Mouse (Mus musculus): ENCODE results near the gene Slc9a3r1. TPM values are rescaled to one million over a fixed set of nuclear protein-coding genes. Genes with fewer than 3 reads are reported as not detected.

The Slc9a3r1 gene
- polyA plus RNA-seq, 2 experiments = 41.4 to 49.6 TPM

- no peaks in the 10 kb centered on the region for H3K27me3 ChIP-seq (ENCODE audit: control insufficient read depth, insufficient read depth, low read length)
- no peak overlapping the region for H3K4me2 ChIP-seq (ENCODE audit: low read depth)
- no peak overlapping the region for H3K9ac ChIP-seq (replicated peaks)
- ATAC-seq (ENCODE audit: insufficient read depth) (no peak), DNase-seq (ENCODE audit: low read depth in 3 of 3, low spot score in 3 of 3) (no peak)
- no peak overlapping the region for H3K27ac ChIP-seq
- no peak overlapping the region for H3K4me3 ChIP-seq (ENCODE audit: insufficient read depth in 1 of 2, low read depth in 2 of 2, low read length in 2 of 2)
- 0 out of 4 replicates have a peak, but pooled peaks cover 0 to 2% of the 10 kb centered on the region in 2 experiments for H3K4me1 ChIP-seq (replicated peaks; ENCODE audit: control insufficient read depth in 2 of 2, insufficient read depth in 2 of 2, low read length in 1 of 2)
- no peaks in the 10 kb centered on the region for H3K36me3 ChIP-seq (replicated peaks; ENCODE audit: control insufficient read depth, insufficient read depth, low read depth)
- no peaks in the 10 kb centered on the region for H3K9me3 ChIP-seq (ENCODE audit: control insufficient read depth, low read length)
- 62% methylated on average over 12 of the region's 12 CpGs for WGBS (ENCODE audit: insufficient replicate concordance)
- TF ChIP-seq CTCF (IDR thresholded peaks at IDR 0.05; ENCODE audit: low read depth) = no peak
- TF ChIP-seq EP300 (IDR thresholded peaks at IDR 0.05; ENCODE audit: low read depth) = no peak
These were observed 64.5 kb downstream of the Slc9a3r1 start for GRCm38 (mm10) chr11:115227640-115228039.

GRCm38 (mm10) chr11:115228430-115228829 is 65.3 kb downstream of the Slc9a3r1 start:
- Histone ChIP-seq H3K36me3 (replicated peaks; ENCODE audit: control insufficient read depth, insufficient read depth, low read depth) (no peaks in the 10 kb centered on the region), H3K9me3 (ENCODE audit: control insufficient read depth, low read length) (no peaks in the 10 kb centered on the region), H3K4me3 (ENCODE audit: insufficient read depth in 1 of 2, low read depth in 2 of 2, low read length in 2 of 2) (no peak overlapping the region), H3K4me1 (replicated peaks; ENCODE audit: control insufficient read depth in 2 of 2, insufficient read depth in 2 of 2, low read length in 1 of 2) (0 out of 4 replicates have a peak, but pooled peaks cover 0 to 2% of the 10 kb centered on the region in 2 experiments), H3K27ac (no peak overlapping the region), H3K9ac (replicated peaks) (no peak overlapping the region), H3K27me3 (ENCODE audit: control insufficient read depth, insufficient read depth, low read length) (no peaks in the 10 kb centered on the region), H3K4me2 (ENCODE audit: low read depth) (no peak overlapping the region)
- no peak for TF ChIP-seq EP300 (IDR thresholded peaks at IDR 0.05; ENCODE audit: low read depth)
- no peak for TF ChIP-seq CTCF (IDR thresholded peaks at IDR 0.05; ENCODE audit: low read depth)
- ATAC-seq (ENCODE audit: insufficient read depth) = no peak
- DNase-seq (ENCODE audit: low read depth in 3 of 3, low spot score in 3 of 3) = no peak
- WGBS (ENCODE audit: insufficient replicate concordance) = 48% methylated on average over 7 of the region's 7 CpGs

- WGBS (ENCODE audit: insufficient replicate concordance) = 55% methylated on average over 15 of the region's 15 CpGs
These were observed 66.1 kb downstream of the Slc9a3r1 start for GRCm38 (mm10) chr11:115229021-115229930.

More at GRCm38 (mm10) chr11:115229021-115229930, 66.1 kb downstream of the Slc9a3r1 start:
- no peak overlapping the region for H3K4me3 ChIP-seq (ENCODE audit: insufficient read depth in 1 of 2, low read depth in 2 of 2, low read length in 2 of 2)
- DNase-seq (ENCODE audit: low read depth in 3 of 3, low spot score in 3 of 3) (no peak), ATAC-seq (ENCODE audit: insufficient read depth) (no peak)
- H3K4me1 ChIP-seq (replicated peaks; ENCODE audit: control insufficient read depth in 2 of 2, insufficient read depth in 2 of 2, low read length in 1 of 2) = 0 out of 4 replicates have a peak, but pooled peaks cover 0 to 2% of the 10 kb centered on the region in 2 experiments
- H3K9me3 ChIP-seq (ENCODE audit: control insufficient read depth, low read length) = no peaks in the 10 kb centered on the region
- no peak overlapping the region for H3K27ac ChIP-seq
- H3K4me2 ChIP-seq (ENCODE audit: low read depth) = no peak overlapping the region
- TF ChIP-seq CTCF (IDR thresholded peaks at IDR 0.05; ENCODE audit: low read depth) = no peak
- TF ChIP-seq EP300 (IDR thresholded peaks at IDR 0.05; ENCODE audit: low read depth) = no peak
- H3K27me3 ChIP-seq (ENCODE audit: control insufficient read depth, insufficient read depth, low read length) = no peaks in the 10 kb centered on the region
- no peaks in the 10 kb centered on the region for H3K36me3 ChIP-seq (replicated peaks; ENCODE audit: control insufficient read depth, insufficient read depth, low read depth)
- no peak overlapping the region for H3K9ac ChIP-seq (replicated peaks)

Other genes with a start within 250 kb of the Slc9a3r1 start
- 0.66 and 0.83 TPM in 2 replicates for gene Cd300lb, start 229.0 kb upstream of the Slc9a3r1 start, polyA plus RNA-seq (2012; rRNA removed)
- 0.67 and 1.5 TPM in 2 replicates for gene Cd300lb, start 229.0 kb upstream of the Slc9a3r1 start, polyA plus RNA-seq (2014; fragmentation: Nextera tagmentation; extraction: Ambion mirVana)
- gene Cd300c, start 194.2 kb upstream of the Slc9a3r1 start, polyA plus RNA-seq (2012; rRNA removed) = 0.18 TPM in 1 of 2 replicates, not detected in the other
- not detected in 2 replicates for gene Cd300c, start 194.2 kb upstream of the Slc9a3r1 start, polyA plus RNA-seq (2014; fragmentation: Nextera tagmentation; extraction: Ambion mirVana)
- gene Cd300ld, start 173.4 kb upstream of the Slc9a3r1 start, polyA plus RNA-seq (2012; rRNA removed) = 0.75 and 0.89 TPM in 2 replicates
- gene Cd300ld, start 173.4 kb upstream of the Slc9a3r1 start, polyA plus RNA-seq (2014; fragmentation: Nextera tagmentation; extraction: Ambion mirVana) = 0.63 and 1.1 TPM in 2 replicates
- 3.7 and 4.8 TPM in 2 replicates for gene Cd300c2, start 161.5 kb upstream of the Slc9a3r1 start, polyA plus RNA-seq (2012; rRNA removed)
- 7.6 and 7.8 TPM in 2 replicates for gene Cd300c2, start 161.5 kb upstream of the Slc9a3r1 start, polyA plus RNA-seq (2014; fragmentation: Nextera tagmentation; extraction: Ambion mirVana)
- gene Cd300ld2, start 147.1 kb upstream of the Slc9a3r1 start, polyA plus RNA-seq (2012; rRNA removed) = not detected in 2 replicates
- not detected in 2 replicates for gene Cd300ld2, start 147.1 kb upstream of the Slc9a3r1 start, polyA plus RNA-seq (2014; fragmentation: Nextera tagmentation; extraction: Ambion mirVana)
- gene Cd300ld4, start 136.3 kb upstream of the Slc9a3r1 start, polyA plus RNA-seq (2012; rRNA removed) = 0.09 and 0.10 TPM in 2 replicates
- gene Cd300ld4, start 136.3 kb upstream of the Slc9a3r1 start, polyA plus RNA-seq (2014; fragmentation: Nextera tagmentation; extraction: Ambion mirVana) = not detected in 2 replicates
- 0.13 TPM in 1 of 2 replicates, not detected in the other for gene Cd300ld5, start 125.6 kb upstream of the Slc9a3r1 start, polyA plus RNA-seq (2012; rRNA removed)
- gene Cd300ld5, start 125.6 kb upstream of the Slc9a3r1 start, polyA plus RNA-seq (2014; fragmentation: Nextera tagmentation; extraction: Ambion mirVana) = not detected in 2 replicates
- 0.27 and 0.63 TPM in 2 replicates for gene Cd300ld3, start 114.9 kb upstream of the Slc9a3r1 start, polyA plus RNA-seq (2012; rRNA removed)
- gene Cd300ld3, start 114.9 kb upstream of the Slc9a3r1 start, polyA plus RNA-seq (2014; fragmentation: Nextera tagmentation; extraction: Ambion mirVana) = not detected in 2 replicates
- 0.44 and 0.56 TPM in 2 replicates for gene Cd300e, start 101.2 kb upstream of the Slc9a3r1 start, polyA plus RNA-seq (2012; rRNA removed)
- 0.22 and 0.29 TPM in 2 replicates for gene Cd300e, start 101.2 kb upstream of the Slc9a3r1 start, polyA plus RNA-seq (2014; fragmentation: Nextera tagmentation; extraction: Ambion mirVana)
- 1.5 and 1.7 TPM in 2 replicates for gene Rab37, start 71.9 kb upstream of the Slc9a3r1 start, polyA plus RNA-seq (2012; rRNA removed)
- gene Rab37, start 71.9 kb upstream of the Slc9a3r1 start, polyA plus RNA-seq (2014; fragmentation: Nextera tagmentation; extraction: Ambion mirVana) = 1.8 and 2.0 TPM in 2 replicates
- 1.5 and 1.6 TPM in 2 replicates for gene Cd300lf, start 29.3 kb upstream of the Slc9a3r1 start, polyA plus RNA-seq (2012; rRNA removed)
- gene Cd300lf, start 29.3 kb upstream of the Slc9a3r1 start, polyA plus RNA-seq (2014; fragmentation: Nextera tagmentation; extraction: Ambion mirVana) = 0.97 and 1.1 TPM in 2 replicates
- 1.7 and 2.1 TPM in 2 replicates for gene Tmem104, start 24.1 kb downstream of the Slc9a3r1 start, polyA plus RNA-seq (2012; rRNA removed)
- 4.0 and 4.1 TPM in 2 replicates for gene Tmem104, start 24.1 kb downstream of the Slc9a3r1 start, polyA plus RNA-seq (2014; fragmentation: Nextera tagmentation; extraction: Ambion mirVana)
- 6.0 and 7.7 TPM in 2 replicates for gene Nat9, start 24.5 kb downstream of the Slc9a3r1 start, polyA plus RNA-seq (2012; rRNA removed)
- 8.2 and 8.5 TPM in 2 replicates for gene Nat9, start 24.5 kb downstream of the Slc9a3r1 start, polyA plus RNA-seq (2014; fragmentation: Nextera tagmentation; extraction: Ambion mirVana)
- 0.17 and 0.21 TPM in 2 replicates for gene Grin2c, start 103.9 kb downstream of the Slc9a3r1 start, polyA plus RNA-seq (2012; rRNA removed)
- 0.05 TPM in 1 of 2 replicates, not detected in the other for gene Grin2c, start 103.9 kb downstream of the Slc9a3r1 start, polyA plus RNA-seq (2014; fragmentation: Nextera tagmentation; extraction: Ambion mirVana)
- gene Fdxr, start 113.7 kb downstream of the Slc9a3r1 start, polyA plus RNA-seq (2012; rRNA removed) = 11.9 and 13.7 TPM in 2 replicates
- 12.3 and 13.3 TPM in 2 replicates for gene Fdxr, start 113.7 kb downstream of the Slc9a3r1 start, polyA plus RNA-seq (2014; fragmentation: Nextera tagmentation; extraction: Ambion mirVana)
- gene Fads6, start 134.3 kb downstream of the Slc9a3r1 start, polyA plus RNA-seq (2012; rRNA removed) = 6.6 and 6.7 TPM in 2 replicates
- 2.8 TPM in 2 replicates for gene Fads6, start 134.3 kb downstream of the Slc9a3r1 start, polyA plus RNA-seq (2014; fragmentation: Nextera tagmentation; extraction: Ambion mirVana)
- not detected in 2 replicates for gene Otop2, start 143.8 kb downstream of the Slc9a3r1 start, polyA plus RNA-seq (2012; rRNA removed)
- gene Otop2, start 143.8 kb downstream of the Slc9a3r1 start, polyA plus RNA-seq (2014; fragmentation: Nextera tagmentation; extraction: Ambion mirVana) = not detected in 2 replicates
- gene Ush1g, start 158.7 kb downstream of the Slc9a3r1 start, polyA plus RNA-seq (2012; rRNA removed) = 0.04 and 0.06 TPM in 2 replicates
- gene Ush1g, start 158.7 kb downstream of the Slc9a3r1 start, polyA plus RNA-seq (2014; fragmentation: Nextera tagmentation; extraction: Ambion mirVana) = 0.06 and 0.16 TPM in 2 replicates
- gene Otop3, start 171.4 kb downstream of the Slc9a3r1 start, polyA plus RNA-seq (2012; rRNA removed) = not detected in 2 replicates
- not detected in 2 replicates for gene Otop3, start 171.4 kb downstream of the Slc9a3r1 start, polyA plus RNA-seq (2014; fragmentation: Nextera tagmentation; extraction: Ambion mirVana)
- gene Hid1, start 204.4 kb downstream of the Slc9a3r1 start, polyA plus RNA-seq (2012; rRNA removed) = 0.54 and 0.59 TPM in 2 replicates
- 0.50 and 0.86 TPM in 2 replicates for gene Hid1, start 204.4 kb downstream of the Slc9a3r1 start, polyA plus RNA-seq (2014; fragmentation: Nextera tagmentation; extraction: Ambion mirVana)
- 1.5 and 1.7 TPM in 2 replicates for gene Cdr2l, start 218.6 kb downstream of the Slc9a3r1 start, polyA plus RNA-seq (2012; rRNA removed)
- gene Cdr2l, start 218.6 kb downstream of the Slc9a3r1 start, polyA plus RNA-seq (2014; fragmentation: Nextera tagmentation; extraction: Ambion mirVana) = 0.86 and 1.0 TPM in 2 replicates
- 37.8 and 49.2 TPM in 2 replicates for gene Mrpl58, start 240.4 kb downstream of the Slc9a3r1 start, polyA plus RNA-seq (2012; rRNA removed)
- 86.5 and 90.7 TPM in 2 replicates for gene Mrpl58, start 240.4 kb downstream of the Slc9a3r1 start, polyA plus RNA-seq (2014; fragmentation: Nextera tagmentation; extraction: Ambion mirVana)

Data from liver, embryonic 14.5 days (tissue).